9 mouse cellular contexts compared by ENCODE assay signal in the genomic region with DNA sequence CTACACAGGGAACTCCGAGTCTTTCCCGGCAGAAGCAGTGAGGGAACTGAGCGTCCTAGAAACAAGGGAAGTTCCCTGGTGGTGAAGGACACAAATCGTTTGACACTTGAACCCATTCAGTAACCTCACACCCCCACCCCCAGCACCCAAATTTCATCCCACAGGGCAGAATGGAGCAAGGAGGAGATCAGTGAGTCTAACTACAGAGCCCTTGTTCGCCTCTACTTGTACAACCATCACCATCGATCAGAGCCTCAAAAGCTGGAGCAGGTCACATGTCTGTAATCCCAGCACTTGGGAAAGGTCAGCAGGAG. TPM values are rescaled to one million over a fixed set of nuclear protein-coding genes. Genes with fewer than 3 reads are reported as not detected.
DNase-seq lines count a peak whose midpoint lies in the region; ATAC-seq and TF ChIP-seq lines count a peak whose summit lies in the region.
"Had no signal": no experiment of that assay in that cellular context is flagged by ENCODE, and none has a peak within 500 bp of the region (broad histone marks: within the 10 kb centered on the region; RNA-seq: fewer than 3 reads in every experiment).

No protein-coding gene starts in this region.

- H3K79me2 ChIP-seq in CH12.LX (replicated peaks; ENCODE audit: control insufficient read depth, extremely low read depth, insufficient read depth, poor library complexity, severe bottlenecking): peaks cover 5% of the 10 kb centered on the region; the same call in 1 of the 2 replicates
- H3K79me2 ChIP-seq in MEL (ENCODE audit: control insufficient read depth, insufficient read depth, low read length, poor library complexity): peaks cover 29% of the 10 kb centered on the region

- no peaks in the 10 kb centered on the region for H3K27me3 ChIP-seq in kidney, adult 2 months (replicated peaks; ENCODE audit: control insufficient read depth, insufficient read depth, low read length)
- no peaks in the 10 kb centered on the region for H3K27me3 ChIP-seq in CH12.LX (replicated peaks)
- no peaks in the 10 kb centered on the region; a peak in 1 of 4 replicates for H3K27me3 ChIP-seq in MEL (ENCODE audit: control insufficient read depth in 1 of 2, insufficient read depth in 2 of 2, low read length in 2 of 2)
- no peaks in the 10 kb centered on the region for H3K27me3 ChIP-seq in limb, embryonic 14.5 days (ENCODE audit: control insufficient read depth, insufficient read depth, low read length)
- no peaks in the 10 kb centered on the region for H3K27me3 ChIP-seq in midbrain, postnatal 0 days (ENCODE audit: insufficient read depth, low read length)

- TF ChIP-seq POLR2A in kidney, adult 2 months (IDR thresholded peaks at IDR 0.05; ENCODE audit: low read depth, low read length): no peak
- TF ChIP-seq POLR2A in CH12.LX (IDR thresholded peaks at IDR 0.05; ENCODE audit: low read depth, low read length): no peak
- no peak for TF ChIP-seq POLR2A in MEL (IDR thresholded peaks at IDR 0.05; ENCODE audit: control insufficient read depth in 1 of 2, insufficient read depth in 1 of 2, low read depth in 1 of 2, low read length in 2 of 2, poor library complexity in 1 of 2)
- no peak for TF ChIP-seq POLR2A in limb, embryonic 14.5 days (IDR thresholded peaks at IDR 0.05; ENCODE audit: borderline replicate concordance, extremely low read depth, insufficient read depth, insufficient read length)

- H3K4me2 ChIP-seq in CH12.LX (ENCODE audit: insufficient read depth, low read depth, poor library complexity, severe bottlenecking): no peak overlapping the region
- H3K4me2 ChIP-seq in limb, embryonic 14.5 days (replicated peaks; ENCODE audit: low read depth, low read length, severe bottlenecking): peak overlapping the region; percentile 86
- no peak overlapping the region for H3K4me2 ChIP-seq in midbrain, postnatal 0 days (ENCODE audit: low read depth, low read length, poor library complexity, severe bottlenecking)

- no peak for TF ChIP-seq CTCF in kidney, adult 2 months (conservative IDR thresholded peaks at IDR 0.05; ENCODE audit: insufficient read depth, insufficient read length, low read depth, low read length)
- no peak for TF ChIP-seq CTCF in CH12.LX (conservative IDR thresholded peaks at IDR 0.05 in 1 of 2, IDR thresholded peaks at IDR 0.05 in 1 of 2; ENCODE audit: low read depth in 2 of 2, low read length in 2 of 2)
- TF ChIP-seq CTCF in MEL (IDR thresholded peaks at IDR 0.05 in 2 of 3, conservative IDR thresholded peaks at IDR 0.05 in 1 of 3; ENCODE audit: control insufficient read depth in 1 of 3, insufficient read depth in 1 of 3, low read depth in 2 of 3, low read length in 3 of 3, poor library complexity in 1 of 3, severe bottlenecking in 1 of 3): no peak
- TF ChIP-seq CTCF in midbrain, postnatal 0 days (IDR thresholded peaks at IDR 0.05): no peak

- no peak for TF ChIP-seq EP300 in CH12.LX (IDR thresholded peaks at IDR 0.05; ENCODE audit: low read length)
- no peak for TF ChIP-seq EP300 in MEL (IDR thresholded peaks at IDR 0.05; ENCODE audit: low read depth in 1 of 2, low read length in 2 of 2)

- H3K36me3 ChIP-seq in kidney, adult 2 months (ENCODE audit: control insufficient read depth, insufficient read depth, low read length): no peaks in the 10 kb centered on the region
- H3K36me3 ChIP-seq in CH12.LX (replicated peaks in 1 of 2; ENCODE audit: control insufficient read depth in 1 of 2, insufficient read depth in 1 of 2, low read length in 1 of 2) (peaks cover 0 to 23% of the 10 kb centered on the region in 2 experiments), MEL (ENCODE audit: control insufficient read depth in 1 of 2, insufficient read depth in 2 of 2, low read length in 2 of 2) (peaks cover 0 to 14% of the 10 kb centered on the region in 2 experiments; a peak in 2 of 4 replicates)
- H3K36me3 ChIP-seq in limb, embryonic 14.5 days (ENCODE audit: control insufficient read depth, insufficient read depth, low read length): peaks cover 12% of the 10 kb centered on the region; the same call in 1 of the 2 replicates
- no peaks in the 10 kb centered on the region for H3K36me3 ChIP-seq in midbrain, postnatal 0 days (ENCODE audit: insufficient read depth, low read length)

- no peak for TF ChIP-seq RAD21 in CH12.LX (IDR thresholded peaks at IDR 0.05; ENCODE audit: low read depth, low read length)
- no peak for TF ChIP-seq RAD21 in MEL (IDR thresholded peaks at IDR 0.05; ENCODE audit: low read depth, low read length)

- dilution Hi-C loops in CH12.LX (cut with MboI; ENCODE audit: extremely low pct_ligation_motif_present, extremely low pct_unique_long_range_greater_than_20kb, low sequenced_read_pairs): no loop called here

- no peak overlapping the region for H3K4me3 ChIP-seq in kidney, adult 2 months (ENCODE audit: insufficient read depth, low read depth, low read length)
- peak overlapping the region; percentile 66 to 78 (median 69) for H3K4me3 ChIP-seq in CH12.LX (replicated peaks in 1 of 3; ENCODE audit: low read depth in 2 of 3, low read length in 2 of 3, poor library complexity in 1 of 3)
- H3K4me3 ChIP-seq in MEL (ENCODE audit: control insufficient read depth in 1 of 2, insufficient read depth in 1 of 2, low read depth in 2 of 2, low read length in 2 of 2): peak overlapping the region; percentile 69 to 70
- peak overlapping the region; percentile 67; the same call in 1 of the 2 replicates for H3K4me3 ChIP-seq in limb, embryonic 14.5 days (replicated peaks; ENCODE audit: low read length)
- no peak overlapping the region for H3K4me3 ChIP-seq in midbrain, postnatal 0 days (ENCODE audit: low read depth, low read length)

- H3K4me1 ChIP-seq in kidney, adult 2 months (ENCODE audit: control insufficient read depth, insufficient read depth, low read length): no peaks in the 10 kb centered on the region
- H3K4me1 ChIP-seq in CH12.LX (ENCODE audit: control insufficient read depth in 1 of 2, insufficient read depth in 2 of 2) (peaks cover 3 to 42% of the 10 kb centered on the region in 2 experiments), MEL (ENCODE audit: control insufficient read depth in 1 of 2, insufficient read depth in 2 of 2, low read length in 2 of 2) (peaks cover 0 to 21% of the 10 kb centered on the region in 2 experiments; a peak in 3 of 4 replicates)
- H3K4me1 ChIP-seq in limb, embryonic 14.5 days (ENCODE audit: control insufficient read depth, insufficient read depth, low read length): peaks cover 45% of the 10 kb centered on the region
- H3K4me1 ChIP-seq in midbrain, postnatal 0 days (ENCODE audit: insufficient read depth, low read length): no peaks in the 10 kb centered on the region

- in situ Hi-C loops in CH12.LX (cut with MboI; ENCODE audit: low pct_ligation_motif_present, low pct_unique_long_range_greater_than_20kb, low sequenced_read_pairs): loop anchor here (5.0 kb wide), 2 partner anchors 56 to 96 kb away; partner anchors contain the start of gene Ifitm3

- no peak for ATAC-seq in limb, embryonic 14.5 days (ENCODE audit: low FRiP score, low read depth)
- no peak for ATAC-seq in midbrain, postnatal 0 days (ENCODE audit: low FRiP score)

- peak overlapping the region; percentile 79 for H3K27ac ChIP-seq in kidney, adult 2 months (ENCODE audit: insufficient read depth, low read depth, low read length)
- peak overlapping the region; percentile 78; the same call in 1 of the 2 replicates for H3K27ac ChIP-seq in CH12.LX (ENCODE audit: insufficient read depth, low read depth)
- peak overlapping the region; percentile 50 for H3K27ac ChIP-seq in MEL (ENCODE audit: control insufficient read depth, low read depth, low read length)
- peak overlapping the region; percentile 97 for H3K27ac ChIP-seq in limb, embryonic 14.5 days (replicated peaks; ENCODE audit: low read depth, low read length)
- no peak overlapping the region for H3K27ac ChIP-seq in midbrain, postnatal 0 days (ENCODE audit: low read depth, low read length)

- no peak for DNase-seq in kidney, adult 2 months
- no peak for DNase-seq in kidney, adult 8-10 months
- no peak for DNase-seq in CH12.LX (ENCODE audit: extremely low read depth)
- DNase-seq in MEL (ENCODE audit: low read depth, low spot score): no peak
- DNase-seq in limb, embryonic 14.5 days (ENCODE audit: low spot score): no peak
- DNase-seq in cerebellum, adult 8-10 months: no peak
- no peak for DNase-seq in midbrain, postnatal 0 days (ENCODE audit: low spot score)
- DNase-seq: cerebellum, adult 11-12 months had no signal

- peak overlapping the region; percentile 36; the same call in 1 of the 2 replicates for H3K9ac ChIP-seq in CH12.LX (ENCODE audit: insufficient read depth, low read depth)
- peak overlapping the region; percentile 48 for H3K9ac ChIP-seq in MEL (ENCODE audit: control insufficient read depth, low read depth, low read length, poor library complexity, severe bottlenecking)
- peak overlapping the region; percentile 72; the same call in 1 of the 2 replicates for H3K9ac ChIP-seq in limb, embryonic 14.5 days (ENCODE audit: low read depth, low read length, severe bottlenecking)
- no peak overlapping the region for H3K9ac ChIP-seq in midbrain, postnatal 0 days (replicated peaks; ENCODE audit: low read length, poor library complexity, severe bottlenecking)

- 48% methylated on average over 6 of the region's 6 CpGs for WGBS in kidney, adult 2 months
- 19% methylated on average over 6 of the region's 6 CpGs for WGBS in limb, embryonic 14.5 days
- WGBS in midbrain, postnatal 0 days: 64% methylated on average over 6 of the region's 6 CpGs

- H3K9me3 ChIP-seq in CH12.LX (replicated peaks; ENCODE audit: low read length) (no peaks in the 10 kb centered on the region), MEL (replicated peaks; ENCODE audit: insufficient read depth, low read length) (no peaks in the 10 kb centered on the region)
- no peaks in the 10 kb centered on the region for H3K9me3 ChIP-seq in limb, embryonic 14.5 days (ENCODE audit: control insufficient read depth, low read length)
- H3K9me3 ChIP-seq in midbrain, postnatal 0 days (ENCODE audit: low read length): no peaks in the 10 kb centered on the region

RNA-seq across cellular contexts. Expression of gene Ifitm2, which starts 0.7 kb away (rescaled TPM):
- 642 and 737 TPM in 2 replicates for polyA plus RNA-seq in kidney, adult 2 months (2012; rRNA removed)
- 128 and 136 TPM in 2 replicates for total RNA-seq in CH12.LX (2012; rRNA removed)
- total RNA-seq in CH12.LX (2014; rRNA removed): 314 and 381 TPM in 2 replicates
- polyA plus RNA-seq in CH12.LX (2012; ENCODE audit: insufficient read length, low read depth): 159 and 213 TPM in 2 replicates
- 177 and 213 TPM in 2 replicates for total RNA-seq in MEL (2012; rRNA removed)
- 100 to 1,000 TPM in 1 of 2 experiments, not detected in 1; 317 TPM for polyA plus RNA-seq in MEL (2012; ENCODE audit: insufficient read depth in 1 of 2, insufficient read length in 2 of 2, low read depth in 1 of 2, low replicate concordance in 2 of 2, missing spikeins in 1 of 2)
- 1,234 and 1,466 TPM in 2 replicates for polyA plus RNA-seq in limb, embryonic 14.5 days (2012; rRNA removed)
- 1,822 and 1,827 TPM in 2 replicates for polyA plus RNA-seq in limb, embryonic 14.5 days (2014; fragmentation: Nextera tagmentation; extraction: Ambion mirVana)
- total RNA-seq in midbrain, postnatal 0 days (2014; rRNA removed): 66.6 and 79.1 TPM in 2 replicates
- polyA plus RNA-seq in midbrain, postnatal 0 days (2015; fragmentation: Nextera tagmentation; extraction: Ambion mirVana): 200 and 218 TPM in 2 replicates

RNA-seq across cellular contexts. Expression of gene Gm45717, which starts 0.8 kb away (rescaled TPM):
- 0.27 TPM in 1 of 2 replicates, not detected in the other for polyA plus RNA-seq in kidney, adult 2 months (2012; rRNA removed)
- total RNA-seq in CH12.LX (2012; rRNA removed): not detected in 2 replicates
- not detected in 2 replicates for total RNA-seq in CH12.LX (2014; rRNA removed)
- not detected in 2 replicates for polyA plus RNA-seq in CH12.LX (2012; ENCODE audit: insufficient read length, low read depth)
- total RNA-seq in MEL (2012; rRNA removed): not detected in 2 replicates
- polyA plus RNA-seq in MEL (2012; ENCODE audit: insufficient read depth in 1 of 2, insufficient read length in 2 of 2, low read depth in 1 of 2, low replicate concordance in 2 of 2, missing spikeins in 1 of 2): not detected
- polyA plus RNA-seq in limb, embryonic 14.5 days (2012; rRNA removed): not detected in 2 replicates
- polyA plus RNA-seq in limb, embryonic 14.5 days (2014; fragmentation: Nextera tagmentation; extraction: Ambion mirVana): not detected in 2 replicates
- not detected in 2 replicates for total RNA-seq in midbrain, postnatal 0 days (2014; rRNA removed)
- 0.81 TPM in 1 of 2 replicates, not detected in the other for polyA plus RNA-seq in midbrain, postnatal 0 days (2015; fragmentation: Nextera tagmentation; extraction: Ambion mirVana)
- total RNA-seq: left cerebral cortex, adult 18-20 months had no signal

RNA-seq across cellular contexts. Expression of gene Ifitm5, which starts 6.4 kb away (rescaled TPM):
- 0.87 and 1.4 TPM in 2 replicates for polyA plus RNA-seq in kidney, adult 2 months (2012; rRNA removed)
- total RNA-seq in CH12.LX (2012; rRNA removed): 0.68 and 0.76 TPM in 2 replicates
- total RNA-seq in CH12.LX (2014; rRNA removed): not detected in 2 replicates
- 0.55 and 0.71 TPM in 2 replicates for polyA plus RNA-seq in CH12.LX (2012; ENCODE audit: insufficient read length, low read depth)
- 0.31 TPM in 1 of 2 replicates, not detected in the other for total RNA-seq in MEL (2012; rRNA removed)
- 1 to 10 TPM in 1 of 2 experiments, not detected in 1; 1.1 TPM for polyA plus RNA-seq in MEL (2012; ENCODE audit: insufficient read depth in 1 of 2, insufficient read length in 2 of 2, low read depth in 1 of 2, low replicate concordance in 2 of 2, missing spikeins in 1 of 2)
- 30.9 and 34.4 TPM in 2 replicates for polyA plus RNA-seq in limb, embryonic 14.5 days (2012; rRNA removed)
- 32.3 and 44.3 TPM in 2 replicates for polyA plus RNA-seq in limb, embryonic 14.5 days (2014; fragmentation: Nextera tagmentation; extraction: Ambion mirVana)
- 0.99 TPM in 1 of 2 replicates, not detected in the other for total RNA-seq in midbrain, postnatal 0 days (2014; rRNA removed)
- 0.63 TPM in 1 of 2 replicates, not detected in the other for polyA plus RNA-seq in midbrain, postnatal 0 days (2015; fragmentation: Nextera tagmentation; extraction: Ambion mirVana)
- total RNA-seq: left cerebral cortex, adult 18-20 months had no signal

RNA-seq across cellular contexts. Expression of gene Ifitm1, which starts 10.5 kb away (rescaled TPM):
- 125 and 135 TPM in 2 replicates for polyA plus RNA-seq in kidney, adult 2 months (2012; rRNA removed)
- total RNA-seq in CH12.LX (2012; rRNA removed) (55.5 and 62.0 TPM in 2 replicates), CH12.LX (2014; rRNA removed) (32.9 and 33.6 TPM in 2 replicates), MEL (2012; rRNA removed) (0.23 TPM in 1 of 2 replicates, not detected in the other)
- polyA plus RNA-seq in CH12.LX (2012; ENCODE audit: insufficient read length, low read depth) (10.9 and 14.8 TPM in 2 replicates), MEL (2012; ENCODE audit: insufficient read depth in 1 of 2, insufficient read length in 2 of 2, low read depth in 1 of 2, low replicate concordance in 2 of 2, missing spikeins in 1 of 2) (not detected)
- 68.1 and 115 TPM in 2 replicates for polyA plus RNA-seq in limb, embryonic 14.5 days (2012; rRNA removed)
- 55.4 and 66.7 TPM in 2 replicates for polyA plus RNA-seq in limb, embryonic 14.5 days (2014; fragmentation: Nextera tagmentation; extraction: Ambion mirVana)
- 9.7 and 16.3 TPM in 2 replicates for total RNA-seq in midbrain, postnatal 0 days (2014; rRNA removed)
- 14.6 and 21.2 TPM in 2 replicates for polyA plus RNA-seq in midbrain, postnatal 0 days (2015; fragmentation: Nextera tagmentation; extraction: Ambion mirVana)

RNA-seq across cellular contexts. Expression of gene Pgghg, which starts 15.3 kb away (rescaled TPM):
- polyA plus RNA-seq in kidney, adult 2 months (2012; rRNA removed): 58.0 and 71.2 TPM in 2 replicates
- 3.3 and 3.7 TPM in 2 replicates for total RNA-seq in CH12.LX (2012; rRNA removed)
- 3.2 and 4.0 TPM in 2 replicates for total RNA-seq in CH12.LX (2014; rRNA removed)
- 3.1 and 3.6 TPM in 2 replicates for polyA plus RNA-seq in CH12.LX (2012; ENCODE audit: insufficient read length, low read depth)
- 3.0 and 3.2 TPM in 2 replicates for total RNA-seq in MEL (2012; rRNA removed)
- 1 to 10 TPM in 1 of 2 experiments, not detected in 1; 7.2 TPM for polyA plus RNA-seq in MEL (2012; ENCODE audit: insufficient read depth in 1 of 2, insufficient read length in 2 of 2, low read depth in 1 of 2, low replicate concordance in 2 of 2, missing spikeins in 1 of 2)
- polyA plus RNA-seq in limb, embryonic 14.5 days (2012; rRNA removed): 52.8 and 68.8 TPM in 2 replicates
- polyA plus RNA-seq in limb, embryonic 14.5 days (2014; fragmentation: Nextera tagmentation; extraction: Ambion mirVana): 26.7 and 31.3 TPM in 2 replicates
- 7.8 and 10.5 TPM in 2 replicates for total RNA-seq in midbrain, postnatal 0 days (2014; rRNA removed)
- 4.3 and 4.4 TPM in 2 replicates for polyA plus RNA-seq in midbrain, postnatal 0 days (2015; fragmentation: Nextera tagmentation; extraction: Ambion mirVana)

Comparison
In these comparisons a context has a peak if more than half of its experiments do, and no peak if none do; other contexts are left out.
1. H3K4me3 ChIP-seq: peak in CH12.LX (3 of 3), MEL (2 of 2) and limb, embryonic 14.5 days (single experiment); none in kidney, adult 2 months (single experiment) and midbrain, postnatal 0 days (single experiment).
2. RNA of gene Ifitm5, which starts 6.4 kb away (polyA plus RNA-seq): 30.9 to 44.3 TPM in limb, embryonic 14.5 days; 0.87 to 1.4 TPM in kidney, adult 2 months, 1.1 TPM in MEL, 0.55 to 0.71 TPM in CH12.LX and 0.63 TPM in midbrain, postnatal 0 days; every median in the first group is over 10 times any median in the second.